Mouse (Mus musculus) intestine, embryonic 14.5 days (tissue): ENCODE results near the gene Kif26b. TPM values are rescaled to one million over a fixed set of nuclear protein-coding genes. Genes with fewer than 3 reads are reported as not detected.
A peak's percentile ranks its signal among the peaks of the same experiment; 100 is the strongest.

Experiments
- ATAC-seq: fragments of 200-750 bp; cut with Nextera tagmentation; replicated peaks from 2 replicates; pipeline ENCODE4 v1.8.0; 2017; ENCODE audit warnings: low read depth, moderate number of reproducible peaks, moderate TSS enrichment, moderate library complexity; ENCODE audit not compliant: low FRiP score, low TSS enrichment
- DNase-seq: peaks from one replicate; pipeline ENCODE4 v3.0.0-alpha.2; 2018; ENCODE audit warnings: low spot score
- H3K27ac ChIP-seq: fragments of 300-500 bp; sonication (generic); 2 replicates; pipeline ENCODE4 v1.5.1; 2014; ENCODE audit warnings: low read depth, mild to moderate bottlenecking, control low read depth
- H3K27me3 ChIP-seq: fragments of 300-500 bp; sonication (generic); replicated peaks from 2 replicates; pipeline ENCODE4 v1.6.1; 2014; ENCODE audit warnings: low read length, control low read depth; ENCODE audit not compliant: control insufficient read depth, insufficient read depth
- H3K36me3 ChIP-seq: fragments of 300-500 bp; sonication (generic); 2 replicates; pipeline ENCODE4 v1.6.1; 2014; ENCODE audit warnings: low read length, control low read depth; ENCODE audit not compliant: control insufficient read depth, insufficient read depth
- H3K4me1 ChIP-seq: fragments of 300-500 bp; sonication (generic); replicated peaks from 2 replicates; pipeline ENCODE4 v1.6.1; 2014; ENCODE audit warnings: low read length, control low read depth, mixed read lengths; ENCODE audit not compliant: control insufficient read depth, insufficient read depth
- H3K4me2 ChIP-seq: fragments of 300-500 bp; sonication (generic); 2 replicates; pipeline ENCODE4 v1.6.1; 2014; ENCODE audit warnings: low read length
- H3K4me3 ChIP-seq: fragments of 300-500 bp; sonication (generic); 2 replicates; pipeline ENCODE4 v1.5.1; 2014; ENCODE audit warnings: low read depth, low read length, control low read depth, mixed read lengths
- H3K9ac ChIP-seq: fragments of 300-500 bp; sonication (generic); 2 replicates; pipeline ENCODE4 v1.6.1; 2014; ENCODE audit warnings: mild to moderate bottlenecking, low read length
- H3K9me3 ChIP-seq: fragments of 300-500 bp; sonication (generic); 2 replicates; pipeline ENCODE4 v1.6.1; 2016; ENCODE audit warnings: low read length, control low read depth; ENCODE audit not compliant: control insufficient read depth
- WGBS: fragments of 180-500 bp; shearing (Covaris S2); extraction: QIAGEN DNeasy Blood & Tissue Kit; methylation state at CpG from one replicate; pipeline ENCODE4 v1.1.7; 2014; 5-methylcytosine and 5-hydroxymethylcytosine counted together
- polyA plus RNA-seq: library from polyadenylated mRNA; unstranded; fragments of >200 nt; fragmentation: Nextera tagmentation; extraction: Ambion mirVana; gene quantifications from 2 replicates; pipeline ENCODE4 v1.2.1, GENCODE M21; 2014

Gene Kif26b
- 8.2 and 8.8 TPM in 2 replicates for polyA plus RNA-seq

DNA sequence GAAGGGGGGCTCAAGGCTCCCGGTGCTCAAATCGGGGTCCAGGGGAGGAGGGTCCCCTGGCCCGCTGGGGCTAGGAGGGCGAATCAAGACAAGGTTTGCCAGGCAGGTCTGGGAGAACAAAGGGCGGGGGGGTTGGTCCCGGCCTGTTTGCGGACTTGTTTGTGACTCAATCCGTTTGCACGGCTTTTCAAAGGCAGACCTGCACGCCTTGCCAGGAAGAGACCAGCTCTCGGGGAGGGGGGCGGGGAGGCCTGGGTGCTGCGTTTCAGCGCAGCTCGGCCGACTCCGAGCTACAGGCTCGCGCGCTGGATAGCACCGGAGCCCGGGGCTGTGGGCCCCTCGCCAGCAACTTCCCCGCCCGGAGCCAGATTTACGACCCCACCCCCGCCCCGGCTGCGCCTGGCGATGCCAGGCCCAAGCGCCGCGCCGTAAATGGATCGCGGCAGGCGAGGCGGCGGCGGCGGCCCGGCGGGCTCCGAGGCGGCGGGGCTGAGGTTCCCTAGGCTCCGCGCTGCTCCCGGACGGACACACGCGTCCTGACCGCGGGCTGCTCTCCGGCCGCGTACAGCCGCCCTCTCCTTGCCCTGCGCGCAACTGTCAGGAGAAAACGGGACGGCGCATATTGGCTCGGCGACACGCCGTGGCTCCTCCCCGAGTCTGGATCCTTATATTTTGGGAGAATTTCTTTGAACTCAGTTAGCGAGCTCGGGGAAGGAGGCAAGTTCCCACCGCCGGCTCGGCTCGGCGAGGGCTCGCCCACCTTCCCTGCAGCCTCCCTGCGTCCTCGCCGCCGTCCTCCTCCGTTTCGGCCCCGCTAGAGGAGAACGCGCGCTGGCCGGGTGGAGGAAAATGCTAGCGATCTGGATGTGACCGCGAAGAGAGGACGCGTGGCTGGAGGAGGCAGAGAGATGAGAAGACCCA, at the start of gene Kif26b:
Gene Kif26b, plus strand, starts transcription at position 695 of the 921 bp plus-strand sequence.
- WGBS: under 1% methylated on average over 89 of the region's 92 CpGs
- peak within 1 kb of the TSS; percentile 67 for H3K4me3 ChIP-seq

GRCm38 (mm10) chr1:178483854-178484253, 45.1 kb upstream of the Kif26b start:
- H3K27ac ChIP-seq: no peak overlapping the region
- no peak overlapping the region for H3K9ac ChIP-seq
- H3K9me3 ChIP-seq: no peaks in the 10 kb centered on the region
- no peak overlapping the region for H3K4me2 ChIP-seq
- no peak for DNase-seq
- no peaks in the 10 kb centered on the region for H3K27me3 ChIP-seq
- no peak for ATAC-seq
- H3K4me3 ChIP-seq: no peak overlapping the region
- 0 out of 2 replicates have a peak, but pooled peaks cover 4% of the 10 kb centered on the region for H3K4me1 ChIP-seq
- H3K36me3 ChIP-seq: no peaks in the 10 kb centered on the region

More for the DNA sequence above, at the start of gene Kif26b:
- H3K9ac ChIP-seq: peak within 1 kb of the TSS; percentile 57
- 0 out of 2 replicates have a peak, but pooled peaks cover 2% of the 10 kb centered on the region for H3K9me3 ChIP-seq
- H3K36me3 ChIP-seq: no peaks in the 10 kb centered on the region
- no peaks in the 10 kb centered on the region for H3K27me3 ChIP-seq
- peaks cover 15% of the 10 kb centered on the region for H3K4me1 ChIP-seq
- ATAC-seq: peak; percentile 73
- peak within 1 kb of the TSS; percentile 100 for H3K4me2 ChIP-seq
- H3K27ac ChIP-seq: peak within 1 kb of the TSS; percentile 82
- peak; percentile 87 for DNase-seq

DNA sequence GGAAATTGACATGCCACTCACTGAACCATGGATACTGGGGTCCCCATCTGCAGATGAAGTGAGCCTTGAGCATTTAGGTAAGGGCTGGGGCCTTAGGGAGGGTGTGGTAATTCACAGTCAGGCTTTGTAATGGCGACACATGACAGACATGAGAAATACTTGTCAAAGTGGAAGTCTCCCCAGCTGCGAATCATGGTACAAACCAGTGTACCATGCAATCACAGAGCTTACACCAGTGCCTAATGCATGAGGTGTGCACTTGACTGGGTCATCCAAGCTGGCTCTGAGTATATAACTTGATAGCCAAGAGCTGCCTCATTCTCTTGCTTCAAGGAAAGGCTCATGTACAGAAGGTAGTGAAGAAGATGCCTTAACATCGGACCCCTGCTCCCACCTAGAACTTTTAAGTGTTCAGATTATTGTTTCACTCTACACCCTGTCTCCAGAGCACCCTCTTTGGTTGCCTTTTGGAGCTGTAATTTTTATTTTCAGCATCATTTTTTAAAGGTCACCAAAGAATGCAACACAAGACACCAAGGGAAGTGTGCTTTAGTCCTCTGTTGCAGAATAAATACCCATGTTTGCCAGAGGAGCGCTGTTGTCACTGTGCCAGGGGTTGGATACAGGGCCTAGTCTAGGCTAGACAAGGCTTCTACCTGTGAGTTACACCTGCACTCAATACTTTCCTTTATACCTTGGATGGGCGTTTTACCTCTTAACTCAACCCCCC, 43.6 kb upstream of the Kif26b start:
- Histone ChIP-seq H3K27ac (no peak overlapping the region), H3K4me1 (0 out of 2 replicates have a peak, but pooled peaks cover 4% of the 10 kb centered on the region), H3K4me3 (no peak overlapping the region), H3K36me3 (no peaks in the 10 kb centered on the region), H3K9me3 (no peaks in the 10 kb centered on the region), H3K9ac (no peak overlapping the region), H3K4me2 (no peak overlapping the region), H3K27me3 (no peaks in the 10 kb centered on the region)
- WGBS: 81% methylated on average over 5 of the region's 5 CpGs
- ATAC-seq: no peak
- no peak for DNase-seq

DNA sequence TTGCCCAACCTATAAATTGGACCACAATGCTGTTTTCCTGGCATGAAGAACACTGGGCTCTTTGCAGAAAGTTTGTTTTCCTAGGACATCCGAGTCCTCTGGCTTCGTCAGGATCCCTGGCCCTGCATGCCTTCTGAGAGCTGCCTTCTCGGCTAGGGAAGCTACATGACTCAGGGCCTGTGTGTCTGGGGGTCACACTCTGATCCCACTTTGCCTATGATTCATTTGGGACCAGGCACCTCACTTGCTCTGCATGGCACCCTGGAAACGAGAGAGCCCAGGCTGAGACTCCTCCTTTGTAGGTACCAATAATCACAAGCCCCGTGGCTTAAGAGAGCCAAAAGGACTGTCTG, 43.1 kb upstream of the Kif26b start:
- H3K9me3 ChIP-seq: no peaks in the 10 kb centered on the region
- ATAC-seq: no peak
- H3K4me3 ChIP-seq: no peak overlapping the region
- H3K4me1 ChIP-seq: 0 out of 2 replicates have a peak, but pooled peaks cover 4% of the 10 kb centered on the region
- H3K4me2 ChIP-seq: no peak overlapping the region
- DNase-seq: no peak
- WGBS: 74% methylated on average over 5 of the region's 5 CpGs
- H3K9ac ChIP-seq: no peak overlapping the region
- no peaks in the 10 kb centered on the region for H3K36me3 ChIP-seq
- no peak overlapping the region for H3K27ac ChIP-seq
- no peaks in the 10 kb centered on the region for H3K27me3 ChIP-seq

DNA sequence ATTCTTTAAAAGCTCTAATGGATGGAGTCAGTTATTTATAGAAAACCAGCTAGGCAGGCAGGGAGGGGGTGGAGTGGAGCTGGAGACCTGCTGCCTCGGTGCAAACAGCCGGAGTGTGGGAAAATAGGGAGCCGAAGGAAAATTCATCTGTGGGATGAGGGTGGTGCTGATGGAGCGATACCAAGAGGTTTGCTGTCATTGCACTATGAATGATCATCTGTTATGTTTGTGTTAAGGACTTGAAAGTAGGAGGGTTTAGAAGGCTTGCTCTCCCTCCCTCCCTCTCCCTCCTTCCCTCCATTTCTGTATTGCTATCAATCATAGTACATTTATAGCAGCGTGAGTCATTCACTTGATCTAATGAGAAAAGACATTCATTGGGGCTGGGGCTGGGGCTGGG, 42.1 kb upstream of the Kif26b start:
- H3K4me1 ChIP-seq: 0 out of 2 replicates have a peak, but pooled peaks cover 4% of the 10 kb centered on the region
- no peak for DNase-seq
- H3K36me3 ChIP-seq: no peaks in the 10 kb centered on the region
- H3K4me2 ChIP-seq: no peak overlapping the region
- H3K9me3 ChIP-seq: no peaks in the 10 kb centered on the region
- H3K4me3 ChIP-seq: no peak overlapping the region
- 0 out of 2 replicates have a peak, but pooled peaks have one; percentile 43 for ATAC-seq
- no peak overlapping the region for H3K27ac ChIP-seq
- no peak overlapping the region for H3K9ac ChIP-seq
- H3K27me3 ChIP-seq: no peaks in the 10 kb centered on the region
- 22% methylated on average over 5 of the region's 5 CpGs for WGBS

GRCm38 (mm10) chr1:178489127-178489526, 39.8 kb upstream of the Kif26b start:
- Histone ChIP-seq H3K4me1 (0 out of 2 replicates have a peak, but pooled peaks cover 4% of the 10 kb centered on the region), H3K9me3 (no peaks in the 10 kb centered on the region), H3K36me3 (no peaks in the 10 kb centered on the region), H3K27ac (no peak overlapping the region), H3K4me2 (no peak overlapping the region), H3K4me3 (no peak overlapping the region), H3K27me3 (no peaks in the 10 kb centered on the region), H3K9ac (no peak overlapping the region)
- DNase-seq (no peak), ATAC-seq (no peak)
- WGBS: 25% methylated on average over 3 of the region's 3 CpGs

- Histone ChIP-seq H3K4me2 (no peak overlapping the region), H3K9me3 (no peaks in the 10 kb centered on the region), H3K27ac (no peak overlapping the region), H3K36me3 (no peaks in the 10 kb centered on the region), H3K27me3 (no peaks in the 10 kb centered on the region), H3K4me1 (0 out of 2 replicates have a peak, but pooled peaks cover 3% of the 10 kb centered on the region), H3K4me3 (no peak overlapping the region), H3K9ac (no peak overlapping the region)
- ATAC-seq: no peak
- DNase-seq: no peak
- 86% methylated on average over 5 of the region's 5 CpGs for WGBS
These were observed 37.2 kb upstream of the Kif26b start for GRCm38 (mm10) chr1:178491733-178492132.

DNA sequence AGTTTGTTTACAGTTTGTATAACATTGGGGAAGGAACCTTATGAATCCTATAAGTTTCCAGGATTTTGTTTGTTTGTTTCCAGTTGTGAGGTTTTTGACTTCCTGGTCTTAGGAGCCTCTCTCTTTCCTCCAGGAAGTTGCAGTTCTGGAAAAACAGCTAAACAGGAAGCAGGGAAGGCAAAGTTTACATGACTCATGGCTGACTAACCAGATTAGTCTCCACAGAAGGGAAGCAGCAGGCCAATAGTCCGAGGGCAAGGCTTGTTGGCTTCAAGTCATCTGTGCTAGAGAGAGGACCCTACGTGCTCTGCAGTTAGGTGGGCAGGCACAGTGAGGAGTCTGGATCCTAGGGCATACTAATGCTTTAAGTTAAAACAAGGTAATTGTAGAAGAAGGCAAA, 36.4 kb upstream of the Kif26b start:
- Histone ChIP-seq H3K27ac (no peak overlapping the region), H3K9me3 (no peaks in the 10 kb centered on the region), H3K4me3 (no peak overlapping the region), H3K9ac (no peak overlapping the region), H3K27me3 (no peaks in the 10 kb centered on the region), H3K36me3 (no peaks in the 10 kb centered on the region), H3K4me2 (no peak overlapping the region), H3K4me1 (no peaks in the 10 kb centered on the region)
- ATAC-seq (no peak), DNase-seq (no peak)
- WGBS: 67% methylated on average over 2 of the region's 2 CpGs
